Mouse (Mus musculus) stomach, postnatal 0 days (tissue): ENCODE measurements around the gene Unc45b.

Experiments used
- CTCF ChIP-seq: IDR thresholded peaks from 2 replicates; pipeline ENCODE4 v1.5.1; 2016; ENCODE audit warnings: antibody characterized with exemption, low read depth, mild to moderate bottlenecking, moderate library complexity
- EP300 ChIP-seq: optimal IDR thresholded peaks from 2 replicates; pipeline ENCODE3; 2016; ENCODE audit warnings: antibody characterized with exemption

- TF ChIP-seq EP300, result no peak
- TF ChIP-seq CTCF, result no peak
Observed at GRCm38 (mm10) chr11:82860759-82861158, 49.6 kb upstream of the Unc45b start.
